Mouse (Mus musculus) cerebellum, adult 2 months (tissue): ENCODE measurements around the gene Gclc. TPM values are rescaled to one million over a fixed set of nuclear protein-coding genes. Genes with fewer than 3 reads are reported as not detected.

ENCODE experiments used
- DNase-seq, 2 experiments: peaks; one replicate each; pipeline ENCODE4 v3.0.0; 2021
- H3K27ac ChIP-seq: fragments of 200-500 bp; 2 replicates; pipeline ENCODE4 v1.5.1; 2012; ENCODE audit warnings: low read length, control low read depth, inconsistent platforms; ENCODE audit not compliant: insufficient read depth
- H3K27me3 ChIP-seq: fragments of 200-500 bp; 2 replicates; pipeline ENCODE4 v1.6.1; 2012; ENCODE audit warnings: inconsistent platforms, mild to moderate bottlenecking, low read length, moderate library complexity; ENCODE audit not compliant: control insufficient read depth, insufficient read depth
- H3K4me1 ChIP-seq: fragments of 200-500 bp; 2 replicates; pipeline ENCODE4 v1.6.1; 2011; ENCODE audit warnings: low read length; ENCODE audit not compliant: control insufficient read depth, insufficient read depth
- H3K4me3 ChIP-seq: fragments of 200-500 bp; replicated peaks from 2 replicates; pipeline ENCODE3; 2011; ENCODE audit warnings: mild to moderate bottlenecking, low read depth, low read length, control low read depth; ENCODE audit not compliant: insufficient read depth
- CTCF ChIP-seq: fragments of 200-500 bp; IDR thresholded peaks from 2 replicates; pipeline ENCODE4 v1.5.1; 2011; ENCODE audit warnings: low read depth, mild to moderate bottlenecking, control low read depth, low read length, moderate library complexity, borderline replicate concordance; ENCODE audit not compliant: insufficient read depth
- POLR2A ChIP-seq: fragments of 200-500 bp; IDR thresholded peaks from 2 replicates; pipeline ENCODE4 v1.6.1; 2011; ENCODE audit warnings: low read length, control low read depth, borderline replicate concordance; ENCODE audit not compliant: insufficient read depth
- WGBS: fragments of 180-500 bp; shearing (Covaris S2); methylation state at CpG from one replicate; pipeline ENCODE4 v1.1.7; 2018; 5-methylcytosine and 5-hydroxymethylcytosine counted together
- polyA plus RNA-seq: library from polyadenylated mRNA; depleted of rRNA; stranded (reverse); fragments of >200 nt; gene quantifications from 2 replicates; pipeline ENCODE4 v1.2.3, GENCODE M21; 2012

Gene Gclc
- polyA plus RNA-seq, 1 experiment = 40.7 TPM

DNA sequence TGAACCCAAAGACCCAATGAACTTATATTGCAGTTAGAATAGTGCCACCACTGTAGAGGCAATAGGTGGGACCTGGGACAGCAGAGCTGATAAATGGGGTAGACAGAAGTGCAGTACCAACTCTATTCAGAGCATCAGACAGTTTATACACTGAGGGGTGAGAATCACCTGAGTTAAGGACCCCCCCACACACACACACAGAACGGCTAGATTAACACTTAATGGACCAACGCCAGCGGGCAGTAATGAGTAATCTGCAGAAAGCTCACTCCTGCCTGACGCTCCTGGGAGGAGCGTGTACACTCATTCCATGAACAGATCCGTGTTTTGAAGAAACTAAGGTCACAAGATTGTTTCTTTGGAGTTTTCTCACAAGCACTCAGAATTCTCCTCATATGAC lies 5.4 kb downstream of the Gclc start:
- WGBS = 69% methylated on average over 6 of the region's 6 CpGs
- TF ChIP-seq POLR2A = no peak
- TF ChIP-seq CTCF = no peak
- Histone ChIP-seq H3K4me1 (peaks cover 5% of the 10 kb centered on the region; the same call in 1 of the 2 replicates), H3K4me3 (no peak overlapping the region), H3K27ac (no peak overlapping the region), H3K27me3 (no peaks in the 10 kb centered on the region)
- no peak for DNase-seq

DNA sequence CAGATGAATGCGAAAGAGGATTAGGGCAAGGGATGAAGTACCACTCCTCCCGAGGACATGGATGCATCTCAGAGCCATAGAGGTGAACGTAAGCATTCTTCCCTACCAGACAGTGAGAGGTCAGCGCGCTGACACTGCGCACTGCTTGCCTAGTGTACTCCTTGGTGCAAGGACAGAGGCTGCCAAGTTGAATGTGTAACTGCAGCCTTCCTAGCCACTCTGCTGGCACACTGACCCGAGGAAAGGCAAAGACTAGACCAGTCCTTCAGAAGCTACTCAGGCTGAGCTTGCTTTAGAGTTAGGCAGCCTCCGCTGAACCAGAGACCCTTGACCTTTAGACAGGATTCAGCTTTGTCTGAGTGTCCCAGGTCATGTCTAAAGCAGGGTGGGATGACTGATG lies 11.9 kb downstream of the Gclc start:
- 89% methylated on average over 8 of the region's 8 CpGs for whole genome bisulfite sequencing
- TF ChIP-seq POLR2A = no peak
- no peak for TF ChIP-seq CTCF
- H3K4me1 ChIP-seq = peaks cover 5% of the 10 kb centered on the region
- H3K27me3 ChIP-seq = no peaks in the 10 kb centered on the region
- no peak for DNase-seq
- H3K27ac ChIP-seq = no peak overlapping the region
- H3K4me3 ChIP-seq = no peak overlapping the region

DNA sequence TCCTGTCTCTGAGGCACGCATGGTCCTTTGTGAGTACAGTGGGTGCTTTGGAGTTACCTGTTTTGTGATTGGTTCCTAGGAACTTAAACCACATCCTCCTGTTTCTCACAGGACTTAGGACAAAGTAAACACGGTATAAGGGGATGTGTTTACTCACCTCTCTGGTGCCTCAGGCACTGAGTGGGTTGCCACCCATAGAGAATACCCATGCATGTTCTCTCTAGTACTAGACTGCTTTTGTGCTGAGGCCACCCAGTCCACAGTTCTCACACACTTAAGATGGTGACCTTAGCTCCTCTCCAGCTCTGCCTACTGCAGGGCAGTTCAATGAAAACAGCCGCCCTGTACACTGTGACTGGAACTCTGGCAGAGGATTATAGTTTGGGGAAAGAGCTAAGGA lies 12.4 kb downstream of the Gclc start:
- Histone ChIP-seq H3K4me3 (no peak overlapping the region), H3K27ac (no peak overlapping the region), H3K27me3 (no peaks in the 10 kb centered on the region), H3K4me1 (peaks cover 8% of the 10 kb centered on the region)
- DNase-seq = no peak
- WGBS = 91% methylated on average over 3 of the region's 3 CpGs
- no peak for TF ChIP-seq CTCF
- TF ChIP-seq POLR2A = no peak

DNA sequence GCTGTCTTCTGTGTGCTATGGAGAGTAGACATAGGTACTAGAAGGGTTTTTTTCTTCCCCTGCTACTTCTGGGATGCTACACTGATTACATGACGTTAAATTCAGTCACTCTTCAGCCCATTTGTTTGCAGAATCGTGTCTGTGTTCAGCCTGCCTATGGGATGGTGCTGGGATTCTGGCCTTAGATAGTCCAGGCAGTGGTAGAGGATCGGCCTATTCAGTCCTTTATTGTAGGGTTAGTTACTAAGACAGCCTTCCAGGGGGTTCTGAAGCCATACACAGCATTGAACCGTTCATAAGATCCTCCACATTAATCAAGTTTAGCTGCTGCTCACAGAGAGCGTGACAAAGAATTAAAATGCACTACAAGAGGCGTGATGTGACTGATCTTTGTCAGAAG lies 16.6 kb downstream of the Gclc start:
- WGBS = 63% methylated on average over 6 of the region's 6 CpGs
- no peak overlapping the region for H3K4me3 ChIP-seq
- DNase-seq = no peak
- TF ChIP-seq CTCF = no peak
- no peak for TF ChIP-seq POLR2A
- H3K4me1 ChIP-seq = peaks cover 8% of the 10 kb centered on the region
- H3K27ac ChIP-seq = no peak overlapping the region
- no peaks in the 10 kb centered on the region for H3K27me3 ChIP-seq

DNA sequence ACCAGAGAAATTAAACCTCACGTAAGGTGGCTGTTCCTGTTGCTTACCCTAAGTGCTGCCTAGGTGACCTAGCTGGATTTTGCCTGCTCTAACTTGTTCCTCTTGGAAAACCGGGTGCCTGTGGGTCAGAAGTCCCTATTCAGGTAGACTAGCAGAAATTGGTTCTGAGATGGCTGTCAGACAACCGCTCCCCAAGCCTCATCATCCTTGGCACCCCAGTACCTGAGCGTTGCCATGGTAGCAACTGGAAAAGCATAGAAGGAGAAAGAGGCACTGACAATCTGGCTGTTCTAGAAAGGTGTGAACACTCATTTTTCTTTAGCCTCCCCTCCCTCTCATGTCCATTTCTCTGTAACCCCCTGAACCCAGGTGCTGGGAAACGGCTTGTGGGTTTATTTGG lies 17.0 kb downstream of the Gclc start:
- DNase-seq = no peak
- Histone ChIP-seq H3K4me3 (no peak overlapping the region), H3K4me1 (peaks cover 8% of the 10 kb centered on the region), H3K27ac (no peak overlapping the region), H3K27me3 (no peaks in the 10 kb centered on the region)
- no peak for TF ChIP-seq POLR2A
- no peak for TF ChIP-seq CTCF
- WGBS = 63% methylated on average over 5 of the region's 5 CpGs

DNA sequence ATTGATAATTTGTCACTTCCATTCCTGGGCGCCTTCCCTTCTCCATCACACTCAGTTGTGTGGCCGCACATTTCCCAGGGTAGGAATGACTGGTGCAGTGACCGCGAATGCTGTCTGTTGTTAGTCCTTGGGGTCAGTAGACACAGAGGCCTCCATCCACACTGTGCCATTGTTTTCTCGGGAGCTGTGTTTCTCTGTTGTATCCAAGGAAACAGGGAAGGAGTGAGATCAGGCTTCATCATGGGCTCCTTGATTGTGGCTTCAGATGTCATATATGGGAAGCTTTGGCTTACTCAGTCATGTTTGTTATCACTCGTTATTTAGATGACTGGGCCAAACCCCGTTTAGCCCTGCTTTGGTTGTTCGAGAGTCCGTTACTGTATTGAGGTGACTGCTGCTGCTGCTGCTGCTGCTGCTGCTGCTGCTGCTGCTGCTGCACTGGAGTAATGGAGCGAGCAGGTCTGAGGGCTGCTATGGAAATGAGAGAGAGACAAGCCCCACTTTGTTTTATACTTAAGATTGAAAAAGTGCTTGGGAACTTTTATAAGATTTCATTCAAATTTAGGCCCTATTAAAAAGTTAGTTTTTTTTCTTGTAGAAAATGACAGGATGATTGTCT lies 17.5 kb downstream of the Gclc start:
- TF ChIP-seq CTCF (no peak), POLR2A (no peak)
- Histone ChIP-seq H3K4me1 (peaks cover 8% of the 10 kb centered on the region), H3K4me3 (no peak overlapping the region), H3K27ac (no peak overlapping the region), H3K27me3 (no peaks in the 10 kb centered on the region)
- 61% methylated on average over 10 of the region's 10 CpGs for WGBS
- DNase-seq = no peak

DNA sequence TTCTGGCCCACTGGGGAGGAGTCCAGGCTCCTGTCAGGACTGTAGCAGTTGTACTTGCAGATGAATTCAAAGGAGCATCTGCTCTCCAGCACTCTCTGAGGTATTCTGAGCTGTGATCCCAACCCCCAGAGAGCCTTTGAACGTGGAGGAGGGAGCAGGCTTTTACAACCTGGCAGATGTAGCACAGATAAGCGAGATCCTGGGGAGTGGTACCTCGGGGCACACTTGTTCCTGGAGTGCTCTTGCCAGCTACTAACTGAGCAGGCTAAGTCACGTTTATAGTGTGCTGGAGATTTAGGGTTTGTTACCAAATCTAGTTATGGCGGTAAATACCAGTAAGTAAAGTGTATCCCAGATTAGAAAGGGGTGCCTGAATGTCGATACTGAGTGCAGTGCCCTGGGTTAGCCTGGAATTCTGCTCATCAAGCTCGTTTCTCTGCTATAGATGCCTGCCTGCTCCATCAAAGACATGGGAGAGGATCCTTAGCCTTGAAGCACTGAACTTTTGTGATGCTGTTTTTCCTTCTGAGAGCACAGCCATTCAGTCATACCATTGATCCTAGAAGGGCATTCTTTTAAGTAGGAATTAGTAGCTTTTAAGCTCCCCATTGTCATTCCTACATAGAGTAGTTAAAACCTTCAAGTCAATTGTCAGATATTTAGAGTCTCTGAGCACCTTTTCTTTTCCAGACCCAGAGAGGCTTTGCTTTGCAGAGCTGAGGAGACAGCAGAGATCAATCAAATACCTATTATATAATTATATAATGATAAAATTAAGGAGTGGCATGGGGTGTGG lies 22.6 kb downstream of the Gclc start:
- Histone ChIP-seq H3K4me1 (no peaks in the 10 kb centered on the region), H3K4me3 (no peak overlapping the region), H3K27me3 (no peaks in the 10 kb centered on the region), H3K27ac (no peak overlapping the region)
- DNase-seq = no peak
- 57% methylated on average over 7 of the region's 7 CpGs for WGBS
- TF ChIP-seq CTCF (no peak), POLR2A (no peak)

DNA sequence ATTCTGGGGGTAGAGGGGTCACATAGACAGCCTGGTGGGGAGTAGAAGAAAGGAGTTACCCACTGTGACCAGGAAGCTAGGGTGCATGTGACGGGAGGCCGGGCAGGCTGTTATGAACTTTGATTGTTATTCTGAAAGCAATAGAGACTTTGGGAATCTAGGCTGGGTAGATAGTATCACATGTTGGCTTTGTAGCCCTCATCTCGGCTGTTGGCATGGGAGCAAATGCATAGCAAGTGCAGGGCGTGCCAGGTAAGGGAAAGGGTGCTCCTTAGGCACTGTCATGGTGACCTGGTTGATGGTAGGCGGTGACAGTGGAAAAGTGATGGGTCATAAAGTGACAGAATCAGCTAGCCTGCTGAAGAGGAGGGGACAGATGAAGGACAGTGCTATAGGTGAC lies 23.3 kb downstream of the Gclc start:
- no peak overlapping the region for H3K27ac ChIP-seq
- 92% methylated on average over 5 of the region's 5 CpGs for WGBS
- TF ChIP-seq CTCF (no peak), POLR2A (no peak)
- H3K27me3 ChIP-seq = no peaks in the 10 kb centered on the region
- no peaks in the 10 kb centered on the region for H3K4me1 ChIP-seq
- no peak for DNase-seq
- no peak overlapping the region for H3K4me3 ChIP-seq
